Mouse (Mus musculus): Measurements from ENCODE around the gene Kcne4.

- TF ChIP-seq EP300 (IDR thresholded peaks at IDR 0.05; ENCODE audit: low read depth) (no peak), CTCF (IDR thresholded peaks at IDR 0.05; ENCODE audit: low read depth) (no peak)
Observed at GRCm38 (mm10) chr1:78811975-78812490, 4.5 kb upstream of the Kcne4 start.
